Mouse (Mus musculus): ENCODE data around the gene Atp2a2. TPM values are rescaled to one million over a fixed set of nuclear protein-coding genes. Genes with fewer than 3 reads are reported as not detected.
A peak's percentile ranks its signal among the peaks of the same experiment; 100 is the strongest.

The Atp2a2 gene
- polyA plus RNA-seq, 1 experiment, result 94.2 TPM

DNA sequence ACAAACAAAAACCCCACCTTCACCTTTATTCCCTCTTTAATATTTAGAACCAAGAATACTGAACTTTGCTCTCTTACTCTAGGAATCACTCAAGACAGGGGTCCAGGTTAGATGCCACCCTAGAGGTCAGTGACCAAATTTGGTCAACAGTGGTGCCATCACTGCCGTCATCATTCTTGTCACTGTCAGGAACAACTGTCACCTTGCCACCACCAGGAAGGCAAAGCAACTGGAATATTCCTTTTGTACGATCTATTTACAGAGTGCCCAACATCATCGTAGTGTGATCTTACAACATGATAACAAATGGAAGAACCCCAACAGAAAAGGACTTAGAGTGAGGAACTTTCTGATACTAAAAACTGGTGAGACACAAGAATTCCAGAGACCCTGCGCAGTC, 1.9 kb downstream of the Atp2a2 start:
- Histone ChIP-seq H3K36me3 (ENCODE audit: control insufficient read depth, insufficient read depth, low read length) (peaks cover 8% of the 10 kb centered on the region), H3K27ac (ENCODE audit: insufficient read depth, low read depth, low read length) (peak overlapping the region; percentile 73), H3K4me3 (ENCODE audit: insufficient read depth, low read depth, low read length) (peak overlapping the region; percentile 70), H3K4me1 (ENCODE audit: control insufficient read depth, insufficient read depth, low read length) (peaks cover 30% of the 10 kb centered on the region), H3K27me3 (replicated peaks; ENCODE audit: control insufficient read depth, insufficient read depth, low read length) (no peaks in the 10 kb centered on the region)
- WGBS, result 23% methylated on average over 4 of the region's 4 CpGs
- TF ChIP-seq POLR2A (IDR thresholded peaks at IDR 0.05; ENCODE audit: low read depth, low read length), result no peak
- 0 out of 2 replicates have a peak, but pooled peaks have one; percentile 7 for TF ChIP-seq CTCF (conservative IDR thresholded peaks at IDR 0.05; ENCODE audit: insufficient read depth, insufficient read length, low read depth, low read length)
- peak; percentile 70 for DNase-seq

- peak; percentile 80 for DNase-seq
- H3K4me3 ChIP-seq (ENCODE audit: insufficient read depth, low read depth, low read length), result no peak overlapping the region
- no peak for TF ChIP-seq POLR2A (IDR thresholded peaks at IDR 0.05; ENCODE audit: low read depth, low read length)
- TF ChIP-seq CTCF (conservative IDR thresholded peaks at IDR 0.05; ENCODE audit: insufficient read depth, insufficient read length, low read depth, low read length), result no peak
- H3K27me3 ChIP-seq (replicated peaks; ENCODE audit: control insufficient read depth, insufficient read depth, low read length), result no peaks in the 10 kb centered on the region
- H3K27ac ChIP-seq (ENCODE audit: insufficient read depth, low read depth, low read length), result peak overlapping the region; percentile 98
- peaks cover 8% of the 10 kb centered on the region for H3K36me3 ChIP-seq (ENCODE audit: control insufficient read depth, insufficient read depth, low read length)
- 43% methylated on average over 2 of the region's 2 CpGs for WGBS
- peaks cover 34% of the 10 kb centered on the region for H3K4me1 ChIP-seq (ENCODE audit: control insufficient read depth, insufficient read depth, low read length)
Measured at GRCm38 (mm10) chr5:122498046-122498445, 4.0 kb downstream of the Atp2a2 start.

DNA sequence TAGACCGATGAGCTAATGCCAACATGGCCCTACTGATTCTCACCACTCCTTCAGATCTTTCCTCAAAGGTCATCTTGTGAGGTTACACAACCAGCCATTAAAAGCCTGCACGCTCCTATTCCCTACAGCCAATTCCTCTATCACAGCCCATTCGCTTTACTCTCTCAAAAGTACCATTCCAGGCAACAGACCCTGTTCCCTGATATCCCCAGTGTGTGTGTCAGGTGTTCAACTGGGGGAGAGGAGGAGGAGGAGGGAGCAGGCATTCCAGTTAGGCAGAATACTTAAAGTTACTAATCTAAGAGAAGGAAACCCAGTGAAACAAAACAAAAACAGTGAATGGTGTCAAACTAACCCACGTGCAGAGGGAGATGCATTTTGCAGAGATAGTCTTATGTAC, 5.0 kb downstream of the Atp2a2 start:
- no peak for DNase-seq
- Histone ChIP-seq H3K27ac (ENCODE audit: insufficient read depth, low read depth, low read length) (peak overlapping the region; percentile 76), H3K4me1 (ENCODE audit: control insufficient read depth, insufficient read depth, low read length) (peaks cover 31% of the 10 kb centered on the region), H3K36me3 (ENCODE audit: control insufficient read depth, insufficient read depth, low read length) (peaks cover 10% of the 10 kb centered on the region), H3K27me3 (replicated peaks; ENCODE audit: control insufficient read depth, insufficient read depth, low read length) (no peaks in the 10 kb centered on the region), H3K4me3 (ENCODE audit: insufficient read depth, low read depth, low read length) (no peak overlapping the region)
- TF ChIP-seq POLR2A (IDR thresholded peaks at IDR 0.05; ENCODE audit: low read depth, low read length) (no peak), CTCF (conservative IDR thresholded peaks at IDR 0.05; ENCODE audit: insufficient read depth, insufficient read length, low read depth, low read length) (no peak)
- 37% methylated on average over 4 of the region's 4 CpGs for WGBS

DNA sequence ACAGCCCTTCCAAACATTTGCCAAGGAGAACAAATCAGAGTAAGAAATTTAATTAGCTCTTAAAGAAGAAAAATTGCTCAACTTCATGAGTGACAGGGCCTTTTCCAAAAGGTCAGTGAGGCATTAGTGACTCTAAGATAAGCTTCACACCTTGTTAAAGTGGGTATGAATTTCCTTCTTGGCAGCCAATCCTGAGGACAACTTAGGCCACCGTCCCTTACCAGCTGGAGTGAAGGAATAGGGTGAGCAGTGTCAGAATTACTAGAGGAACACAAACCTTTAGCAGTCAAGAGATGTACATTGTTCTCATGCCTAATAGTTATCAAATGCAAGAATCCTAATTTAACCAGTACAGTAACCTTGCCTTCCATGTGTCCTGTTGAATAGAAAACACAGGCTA, 7.6 kb downstream of the Atp2a2 start:
- Histone ChIP-seq H3K4me3 (ENCODE audit: insufficient read depth, low read depth, low read length) (no peak overlapping the region), H3K27ac (ENCODE audit: insufficient read depth, low read depth, low read length) (no peak overlapping the region), H3K36me3 (ENCODE audit: control insufficient read depth, insufficient read depth, low read length) (peaks cover 16% of the 10 kb centered on the region), H3K27me3 (replicated peaks; ENCODE audit: control insufficient read depth, insufficient read depth, low read length) (no peaks in the 10 kb centered on the region), H3K4me1 (ENCODE audit: control insufficient read depth, insufficient read depth, low read length) (peaks cover 28% of the 10 kb centered on the region)
- no peak for DNase-seq
- 3% methylated on average over 1 of the region's 1 CpGs for WGBS
- TF ChIP-seq POLR2A (IDR thresholded peaks at IDR 0.05; ENCODE audit: low read depth, low read length), result no peak
- TF ChIP-seq CTCF (conservative IDR thresholded peaks at IDR 0.05; ENCODE audit: insufficient read depth, insufficient read length, low read depth, low read length), result no peak

DNA sequence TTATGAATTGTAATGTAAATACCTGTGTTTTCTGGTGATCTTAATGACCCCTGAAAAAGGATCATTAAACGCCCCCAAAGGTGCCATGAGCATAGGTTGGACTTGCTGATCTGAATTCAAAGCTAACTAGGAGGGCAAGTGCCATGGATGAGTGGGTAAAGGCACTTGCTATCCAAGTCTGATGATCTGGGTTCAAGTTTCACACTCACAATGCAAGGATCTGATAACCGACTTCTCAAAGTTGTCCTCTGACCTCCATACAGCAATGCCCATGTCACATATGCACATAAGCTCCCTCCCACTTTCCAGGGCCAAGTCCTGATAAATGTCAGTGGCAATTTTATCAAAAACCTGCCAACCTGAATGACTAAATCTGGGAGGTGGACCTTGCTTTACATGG, 9.0 kb downstream of the Atp2a2 start:
- WGBS, result 62% methylated on average over 2 of the region's 2 CpGs
- H3K27ac ChIP-seq (ENCODE audit: insufficient read depth, low read depth, low read length), result no peak overlapping the region
- peaks cover 28% of the 10 kb centered on the region for H3K4me1 ChIP-seq (ENCODE audit: control insufficient read depth, insufficient read depth, low read length)
- DNase-seq, result no peak
- no peak overlapping the region for H3K4me3 ChIP-seq (ENCODE audit: insufficient read depth, low read depth, low read length)
- peaks cover 20% of the 10 kb centered on the region for H3K36me3 ChIP-seq (ENCODE audit: control insufficient read depth, insufficient read depth, low read length)
- H3K27me3 ChIP-seq (replicated peaks; ENCODE audit: control insufficient read depth, insufficient read depth, low read length), result no peaks in the 10 kb centered on the region
- TF ChIP-seq CTCF (conservative IDR thresholded peaks at IDR 0.05; ENCODE audit: insufficient read depth, insufficient read length, low read depth, low read length) (no peak), POLR2A (IDR thresholded peaks at IDR 0.05; ENCODE audit: low read depth, low read length) (no peak)

GRCm38 (mm10) chr5:122491385-122491784, 10.6 kb downstream of the Atp2a2 start:
- H3K4me3 ChIP-seq (ENCODE audit: insufficient read depth, low read depth, low read length), result no peak overlapping the region
- 81% methylated on average over 10 of the region's 10 CpGs for whole genome bisulfite sequencing
- no peaks in the 10 kb centered on the region for H3K27me3 ChIP-seq (replicated peaks; ENCODE audit: control insufficient read depth, insufficient read depth, low read length)
- no peak for TF ChIP-seq POLR2A (IDR thresholded peaks at IDR 0.05; ENCODE audit: low read depth, low read length)
- no peak for TF ChIP-seq CTCF (conservative IDR thresholded peaks at IDR 0.05; ENCODE audit: insufficient read depth, insufficient read length, low read depth, low read length)
- no peak overlapping the region for H3K27ac ChIP-seq (ENCODE audit: insufficient read depth, low read depth, low read length)
- peaks cover 22% of the 10 kb centered on the region for H3K36me3 ChIP-seq (ENCODE audit: control insufficient read depth, insufficient read depth, low read length)
- no peak for DNase-seq
- peaks cover 18% of the 10 kb centered on the region; the same call in 1 of the 2 replicates for H3K4me1 ChIP-seq (ENCODE audit: control insufficient read depth, insufficient read depth, low read length)

DNA sequence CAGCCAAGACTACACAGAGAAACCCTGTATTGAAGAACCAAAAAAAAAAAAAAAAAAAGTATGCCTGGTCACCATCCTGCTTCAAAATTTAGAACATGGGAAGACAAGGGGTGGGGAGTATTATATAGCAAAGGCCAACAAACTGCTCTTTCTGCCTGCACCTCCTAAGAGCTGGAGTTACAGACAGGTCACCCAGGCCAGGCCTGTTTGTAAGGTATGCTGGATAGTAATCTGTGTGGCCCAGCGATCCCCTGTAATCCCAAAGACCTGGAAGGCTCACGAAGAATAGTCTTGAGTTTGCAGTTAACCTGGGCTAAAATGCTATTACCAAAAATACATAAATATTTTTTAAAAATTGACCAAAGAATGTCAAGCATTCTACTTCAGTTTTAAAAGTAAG, 11.9 kb downstream of the Atp2a2 start:
- H3K27ac ChIP-seq (ENCODE audit: insufficient read depth, low read depth, low read length), result no peak overlapping the region
- no peak for DNase-seq
- H3K4me3 ChIP-seq (ENCODE audit: insufficient read depth, low read depth, low read length), result no peak overlapping the region
- peaks cover 10% of the 10 kb centered on the region; the same call in 1 of the 2 replicates for H3K4me1 ChIP-seq (ENCODE audit: control insufficient read depth, insufficient read depth, low read length)
- H3K36me3 ChIP-seq (ENCODE audit: control insufficient read depth, insufficient read depth, low read length), result peaks cover 20% of the 10 kb centered on the region
- 89% methylated on average over 2 of the region's 2 CpGs for WGBS
- no peaks in the 10 kb centered on the region for H3K27me3 ChIP-seq (replicated peaks; ENCODE audit: control insufficient read depth, insufficient read depth, low read length)
- TF ChIP-seq CTCF (conservative IDR thresholded peaks at IDR 0.05; ENCODE audit: insufficient read depth, insufficient read length, low read depth, low read length), result no peak
- TF ChIP-seq POLR2A (IDR thresholded peaks at IDR 0.05; ENCODE audit: low read depth, low read length), result no peak

Measured in kidney, adult 2 months (tissue).